Mouse (Mus musculus) ES-Bruce4 (cell line): ENCODE measurements around the gene Grip1.

Experiments used
- CTCF ChIP-seq: IDR thresholded peaks from one replicate; pipeline ENCODE4 v1.8.1; 2011; ENCODE audit warnings: low read depth, low read length
- EP300 ChIP-seq: IDR thresholded peaks from 2 replicates; pipeline ENCODE4 v1.6.1; 2011; ENCODE audit warnings: low read depth, low read length; ENCODE audit not compliant: insufficient read depth
- POLR2A ChIP-seq: IDR thresholded peaks from one replicate; pipeline ENCODE4 v1.8.1; 2011; ENCODE audit warnings: low read length; ENCODE audit not compliant: insufficient read depth

DNA sequence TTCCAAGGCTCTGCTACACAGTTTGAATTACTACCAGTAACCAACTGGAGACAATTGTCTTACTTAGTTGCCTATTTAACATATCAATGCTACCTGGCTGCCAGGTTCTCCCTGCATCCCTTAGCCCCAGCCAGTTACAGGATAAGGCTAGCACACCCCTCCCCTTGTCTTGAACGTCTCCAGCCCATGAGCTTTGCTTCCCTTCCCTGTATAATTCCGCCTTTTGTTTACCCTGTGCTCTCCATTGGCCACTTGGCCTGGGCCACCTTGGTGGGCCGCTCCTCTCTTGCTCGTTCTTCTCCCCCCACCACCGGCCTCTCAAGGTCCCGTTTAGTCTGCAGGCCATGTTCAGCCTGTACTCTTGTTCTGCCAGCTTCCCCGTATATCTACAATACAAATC, 660.9 kb downstream of the Grip1 start:
- TF ChIP-seq CTCF, result no peak
- peak; percentile 86 for TF ChIP-seq EP300
- TF ChIP-seq POLR2A, result no peak
